Mouse (Mus musculus) spleen, adult 2 months (tissue): ENCODE data around the gene Cdc42bpa.

Experiments used
- CTCF ChIP-seq: fragments of 200-500 bp; IDR thresholded peaks from 2 replicates; pipeline ENCODE4 v1.5.1; 2011; ENCODE audit warnings: mild to moderate bottlenecking, inconsistent platforms; ENCODE audit not compliant: insufficient read depth, insufficient read length, insufficient replicate concordance; ENCODE audit errors: extremely low read depth
- POLR2A ChIP-seq: fragments of 200-500 bp; IDR thresholded peaks from 2 replicates; pipeline ENCODE4 v1.6.1; 2011; ENCODE audit warnings: low read depth, low read length, inconsistent platforms

- TF ChIP-seq CTCF = no peak
- TF ChIP-seq POLR2A = no peak
Observed at GRCm38 (mm10) chr1:180188951-180189350, 228.7 kb downstream of the Cdc42bpa start.
